Mouse (Mus musculus) MEL (cell line): Measurements from ENCODE around the gene Sh3tc1. TPM values are rescaled to one million over a fixed set of nuclear protein-coding genes. Genes with fewer than 3 reads are reported as not detected.

ENCODE experiments used
- DNase-seq: peaks from one replicate; pipeline ENCODE4 v3.0.0; 2011; ENCODE audit warnings: low read depth, low spot score
- H3K27ac ChIP-seq: 2 replicates; pipeline ENCODE4 v1.5.1; 2012; ENCODE audit warnings: low read depth, mild to moderate bottlenecking, control low read depth, low read length, moderate library complexity; ENCODE audit not compliant: control insufficient read depth
- H3K27me3 ChIP-seq, 2 experiments: fragments of 150-350 bp in 1 of 2; sonication (generic) in 1 of 2; 2 replicates each; pipeline ENCODE4 v1.6.1; 2012; ENCODE audit warnings: low read length in 2 of 2, mild to moderate bottlenecking in 2 of 2, improper control_type of control experiment in 1 of 2, moderate library complexity in 1 of 2; ENCODE audit not compliant: insufficient read depth in 2 of 2, control insufficient read depth in 1 of 2
- H3K36me3 ChIP-seq, 2 experiments: 2 replicates each; pipeline ENCODE4 v1.6.1; 2012 to 2014; ENCODE audit warnings: low read length in 2 of 2, improper control_type of control experiment in 1 of 2, inconsistent platforms in 1 of 2, mild to moderate bottlenecking in 1 of 2; ENCODE audit not compliant: insufficient read depth in 2 of 2, control insufficient read depth in 1 of 2
- H3K4me1 ChIP-seq, 2 experiments: fragments of 150-350 bp in 1 of 2; sonication (generic) in 1 of 2; 2 replicates each; pipeline ENCODE4 v1.6.1; 2012; ENCODE audit warnings: low read length in 2 of 2, improper control_type of control experiment in 1 of 2, mild to moderate bottlenecking in 1 of 2; ENCODE audit not compliant: insufficient read depth in 2 of 2, control insufficient read depth in 1 of 2
- H3K4me3 ChIP-seq, 2 experiments: fragments of 150-350 bp in 1 of 2; sonication (generic) in 1 of 2; 2 replicates each; pipeline ENCODE4 v1.5.1; 2012; ENCODE audit warnings: low read depth in 2 of 2, low read length in 2 of 2, mild to moderate bottlenecking in 2 of 2, moderate library complexity in 2 of 2, control low read depth in 1 of 2, improper control_type of control experiment in 1 of 2; ENCODE audit not compliant: control insufficient read depth in 1 of 2, insufficient read depth in 1 of 2
- H3K79me2 ChIP-seq: 2 replicates; pipeline ENCODE4 v1.6.1; 2012; ENCODE audit warnings: mild to moderate bottlenecking, low read length, moderate library complexity; ENCODE audit not compliant: control insufficient read depth, poor library complexity, insufficient read depth
- H3K9ac ChIP-seq: 2 replicates; pipeline ENCODE4 v1.6.1; 2012; ENCODE audit warnings: low read depth, mild to moderate bottlenecking, control low read depth, low read length, moderate library complexity; ENCODE audit not compliant: control insufficient read depth, poor library complexity, severe bottlenecking
- H3K9me3 ChIP-seq: fragments of 150-350 bp; sonication (generic); replicated peaks from 2 replicates; pipeline ENCODE4 v1.6.1; 2012; ENCODE audit warnings: mild to moderate bottlenecking, low read length, improper control_type of control experiment, moderate library complexity; ENCODE audit not compliant: insufficient read depth
- E2F4 ChIP-seq: IDR thresholded peaks from 2 replicates; pipeline ENCODE4 v1.6.1; 2011; ENCODE audit warnings: low read depth, low read length, improper control_type of control experiment, borderline replicate concordance
- ELF1 ChIP-seq: IDR thresholded peaks from 2 replicates; pipeline ENCODE4 v1.6.1; 2014; ENCODE audit warnings: low read depth, mild to moderate bottlenecking, inconsistent platforms, low read length, improper control_type of control experiment, moderate library complexity
- EP300 ChIP-seq, 2 experiments: IDR thresholded peaks; 2 replicates each; pipeline ENCODE4 v1.6.1; 2011; ENCODE audit warnings: improper control_type of control experiment in 2 of 2, low read length in 2 of 2, low read depth in 1 of 2, mild to moderate bottlenecking in 1 of 2
- ETS1 ChIP-seq: IDR thresholded peaks from 2 replicates; pipeline ENCODE4 v1.6.1; 2012; ENCODE audit warnings: low read depth, mild to moderate bottlenecking, inconsistent platforms, low read length, improper control_type of control experiment, moderate library complexity
- MAZ ChIP-seq: IDR thresholded peaks from 2 replicates; pipeline ENCODE4 v1.6.1; 2012; ENCODE audit warnings: low read depth, mild to moderate bottlenecking, inconsistent platforms, low read length, improper control_type of control experiment
- MYB ChIP-seq: IDR thresholded peaks from 2 replicates; pipeline ENCODE4 v1.6.1; 2011; ENCODE audit warnings: mild to moderate bottlenecking, low read depth, low read length, improper control_type of control experiment
- POLR2AphosphoS2 ChIP-seq: IDR thresholded peaks from 2 replicates; pipeline ENCODE4 v1.6.1; 2011; ENCODE audit warnings: low read length, improper control_type of control experiment
- SIN3A ChIP-seq: IDR thresholded peaks from 2 replicates; pipeline ENCODE4 v1.6.1; 2012; ENCODE audit warnings: low read length, improper control_type of control experiment, inconsistent platforms
- TBP ChIP-seq: IDR thresholded peaks from 2 replicates; pipeline ENCODE4 v1.8.0; 2011; ENCODE audit warnings: low read depth, low read length, improper control_type of control experiment
- ZMIZ1 ChIP-seq: IDR thresholded peaks from 2 replicates; pipeline ENCODE4 v1.6.1; 2012; ENCODE audit warnings: low read depth, mild to moderate bottlenecking, inconsistent platforms, low read length, improper control_type of control experiment, moderate library complexity
- ZNF384 ChIP-seq: IDR thresholded peaks from 2 replicates; pipeline ENCODE4 v1.6.1; 2012; ENCODE audit warnings: low read depth, mild to moderate bottlenecking, inconsistent platforms, low read length, improper control_type of control experiment
- polyA plus RNA-seq, 2 experiments: library from polyadenylated mRNA; stranded (reverse) in 1 of 2; unstranded in 1 of 2; fragments of >175 nt in 1 of 2; fragments of >200 nt in 1 of 2; gene quantifications; 2 replicates each; pipeline versions ENCODE4 v1.2.1 to v1.2.4; 2012; ENCODE audit warnings: low replicate concordance in 2 of 2, low read depth in 1 of 2; ENCODE audit not compliant: insufficient read length in 2 of 2, insufficient read depth in 1 of 2, missing spikeins in 1 of 2
- total RNA-seq: library from RNA; depleted of rRNA; stranded (reverse); fragments of 300-350 nt; gene quantifications from 2 replicates; pipeline ENCODE4 v1.2.3, GENCODE M21; 2012

Sh3tc1 gene
- total and polyA plus RNA-seq, 3 experiments, result not detected

- Histone ChIP-seq H3K79me2 (no peaks in the 10 kb centered on the region), H3K27ac (no peak overlapping the region), H3K9me3 (no peaks in the 10 kb centered on the region; the same call in 1 of the 2 replicates), H3K36me3 (no peaks in the 10 kb centered on the region), H3K4me3 (no peak overlapping the region)
- no peak for DNase-seq
- no peak for TF ChIP-seq E2F4
- no peak for TF ChIP-seq ELF1
- no peak for TF ChIP-seq TBP
- TF ChIP-seq, all 39 proteins: peak for 0
- no peaks in the 10 kb centered on the region for H3K27me3 ChIP-seq
- no peak overlapping the region for H3K9ac ChIP-seq
- H3K4me1 ChIP-seq, result no peaks in the 10 kb centered on the region
Measured at GRCm38 (mm10) chr5:35721933-35722332, 17.9 kb downstream of the Sh3tc1 start.

DNA sequence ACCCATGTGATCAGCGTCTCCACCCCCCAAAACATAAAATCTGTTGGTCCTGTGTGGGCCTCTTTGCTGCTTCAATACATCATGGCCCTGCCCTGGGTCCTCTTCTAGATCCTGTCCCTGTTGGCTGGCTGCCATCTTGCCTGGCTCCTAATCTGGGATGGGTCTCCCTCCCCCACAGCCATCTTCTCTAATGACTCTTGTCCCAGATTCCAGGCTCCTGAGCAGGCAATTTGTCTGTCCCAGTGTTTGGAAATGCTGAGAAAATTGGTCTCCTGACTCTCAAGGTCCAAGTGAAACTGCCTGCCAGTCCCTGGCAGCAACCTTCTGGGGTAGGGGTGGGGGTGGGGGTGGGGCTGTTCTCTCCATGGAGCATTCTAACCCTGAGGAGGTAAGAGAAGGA, 19.9 kb downstream of the Sh3tc1 start:
- H3K9ac ChIP-seq, result no peak overlapping the region
- TF ChIP-seq POLR2AphosphoS2, result no peak
- TF ChIP-seq MAZ, result no peak
- TF ChIP-seq SIN3A, result no peak
- no peak for TF ChIP-seq ZNF384
- TF ChIP-seq EP300 (IDR thresholded peaks at IDR 0.05; ENCODE audit: low read depth in 1 of 2, low read length in 2 of 2), result no peak
- H3K27me3 ChIP-seq, result no peaks in the 10 kb centered on the region
- no peaks in the 10 kb centered on the region for H3K4me1 ChIP-seq
- H3K27ac ChIP-seq, result no peak overlapping the region
- no peaks in the 10 kb centered on the region for H3K36me3 ChIP-seq
- no peaks in the 10 kb centered on the region; the same call in 1 of the 2 replicates for H3K9me3 ChIP-seq
- H3K79me2 ChIP-seq, result no peaks in the 10 kb centered on the region
- H3K4me3 ChIP-seq, result no peak overlapping the region
- no peak for DNase-seq

- Histone ChIP-seq H3K9ac (no peak overlapping the region), H3K4me3 (no peak overlapping the region), H3K9me3 (no peaks in the 10 kb centered on the region; the same call in 1 of the 2 replicates), H3K4me1 (no peaks in the 10 kb centered on the region), H3K27me3 (no peaks in the 10 kb centered on the region), H3K27ac (no peak overlapping the region), H3K79me2 (no peaks in the 10 kb centered on the region), H3K36me3 (no peaks in the 10 kb centered on the region)
- no peak for TF ChIP-seq ZMIZ1
- no peak for TF ChIP-seq MYB
- TF ChIP-seq ETS1, result no peak
- DNase-seq, result no peak
Measured at GRCm38 (mm10) chr5:35719343-35719742, 20.4 kb downstream of the Sh3tc1 start.
